Mouse (Mus musculus) embryonic fibroblast, embryonic 13.5 days (primary cell): ENCODE measurements around the gene Nrp1. TPM values are rescaled to one million over a fixed set of nuclear protein-coding genes. Genes with fewer than 3 reads are reported as not detected.

ENCODE experiments used
- H3K27ac ChIP-seq: 2 replicates; pipeline ENCODE4 v1.5.1; 2012; ENCODE audit warnings: low read length, control low read depth, inconsistent platforms; ENCODE audit not compliant: insufficient read depth
- H3K4me1 ChIP-seq: 2 replicates; pipeline ENCODE4 v1.6.1; 2011; ENCODE audit warnings: low read length; ENCODE audit not compliant: control insufficient read depth, insufficient read depth
- H3K4me3 ChIP-seq: 2 replicates; pipeline ENCODE4 v1.5.1; 2011; ENCODE audit warnings: mild to moderate bottlenecking, control low read depth, low read length; ENCODE audit not compliant: insufficient read depth
- CTCF ChIP-seq: IDR thresholded peaks from 2 replicates; pipeline ENCODE4 v1.5.1; 2011; ENCODE audit warnings: mild to moderate bottlenecking, control low read depth, low read length, moderate library complexity, borderline replicate concordance; ENCODE audit not compliant: insufficient read depth
- POLR2A ChIP-seq: IDR thresholded peaks from 2 replicates; pipeline ENCODE4 v1.6.1; 2011; ENCODE audit warnings: low read depth, mild to moderate bottlenecking, control low read depth, low read length, moderate library complexity
- polyA plus RNA-seq: library from polyadenylated mRNA; stranded (reverse); fragments of >200 nt; gene quantifications from 2 replicates; pipeline ENCODE4 v1.2.4, GENCODE M21; 2011; ENCODE audit warnings: low read depth; ENCODE audit not compliant: missing spikeins, insufficient read length

Nrp1 gene
- polyA plus RNA-seq, 1 experiment, result 121 TPM

GRCm38 (mm10) chr8:128437156-128437825, 78.9 kb downstream of the Nrp1 start:
- no peak for TF ChIP-seq POLR2A
- no peak for TF ChIP-seq CTCF
- no peak overlapping the region for H3K4me3 ChIP-seq
- H3K4me1 ChIP-seq, result no peaks in the 10 kb centered on the region
- no peak overlapping the region for H3K27ac ChIP-seq

- no peak for TF ChIP-seq POLR2A
- no peak for TF ChIP-seq CTCF
Observed at GRCm38 (mm10) chr8:128441407-128441806, 83.0 kb downstream of the Nrp1 start.

GRCm38 (mm10) chr8:128445596-128445995, 87.2 kb downstream of the Nrp1 start:
- TF ChIP-seq CTCF, result no peak
- TF ChIP-seq POLR2A, result no peak
- peak overlapping the region; percentile 69 for H3K27ac ChIP-seq

More at GRCm38 (mm10) chr8:128441407-128441806, 83.0 kb downstream of the Nrp1 start:
- no peak overlapping the region for H3K27ac ChIP-seq
- H3K4me3 ChIP-seq, result no peak overlapping the region
- peaks cover 10% of the 10 kb centered on the region for H3K4me1 ChIP-seq

DNA sequence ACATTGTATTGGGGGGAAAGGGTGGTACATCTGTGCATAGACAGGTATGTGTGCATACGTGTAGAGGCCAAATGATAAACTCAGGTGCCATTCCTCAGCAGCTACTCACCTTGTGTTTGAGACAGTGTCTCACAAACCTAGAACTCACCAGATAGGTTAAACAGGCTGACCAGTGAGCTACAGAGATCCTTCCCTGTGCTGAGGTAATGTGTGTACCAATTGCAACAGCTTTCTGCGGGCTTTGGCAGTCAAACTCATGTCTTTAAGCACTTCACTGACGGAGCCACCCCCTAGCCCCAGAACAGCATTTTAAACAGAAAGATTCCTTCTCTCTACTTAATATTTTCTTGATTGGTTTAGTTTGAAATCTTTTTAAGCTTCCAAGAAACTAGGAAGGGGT, 88.2 kb downstream of the Nrp1 start:
- Histone ChIP-seq H3K27ac (0 out of 2 replicates have a peak overlapping the region, but pooled peaks have one; percentile 69), H3K4me1 (peaks cover 18% of the 10 kb centered on the region), H3K4me3 (no peak overlapping the region)
- no peak for TF ChIP-seq CTCF

More at GRCm38 (mm10) chr8:128445596-128445995, 87.2 kb downstream of the Nrp1 start:
- peaks cover 15% of the 10 kb centered on the region for H3K4me1 ChIP-seq
- H3K4me3 ChIP-seq, result no peak overlapping the region

- Histone ChIP-seq H3K4me3 (no peak overlapping the region), H3K27ac (no peak overlapping the region), H3K4me1 (peaks cover 18% of the 10 kb centered on the region)
- TF ChIP-seq CTCF, result no peak
- TF ChIP-seq POLR2A, result no peak
Observed at GRCm38 (mm10) chr8:128447320-128447719, 88.9 kb downstream of the Nrp1 start.

- H3K4me1 ChIP-seq, result peaks cover 14% of the 10 kb centered on the region
- peak overlapping the region; percentile 16 for H3K27ac ChIP-seq
- TF ChIP-seq POLR2A (no peak), CTCF (no peak)
- no peak overlapping the region for H3K4me3 ChIP-seq
Observed at GRCm38 (mm10) chr8:128450390-128451032, 92.1 kb downstream of the Nrp1 start.

DNA sequence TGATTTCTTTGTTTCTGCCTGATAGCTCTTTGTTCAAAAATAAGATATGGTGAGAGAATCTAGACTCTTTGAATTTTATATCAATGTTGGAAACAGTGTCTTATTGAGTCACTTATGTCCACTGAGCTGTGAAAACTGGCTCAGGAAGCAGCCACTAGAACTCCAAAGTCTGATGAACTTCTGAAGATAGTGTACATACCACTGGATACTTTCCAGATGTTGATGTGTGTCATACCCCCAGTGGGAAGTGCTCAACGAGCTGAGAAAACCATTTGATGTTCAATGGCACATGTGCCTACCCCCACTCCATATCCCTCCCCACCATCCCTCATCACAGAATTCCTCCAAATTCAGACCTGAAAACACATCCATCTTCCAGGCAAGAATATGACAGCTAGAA, 92.7 kb downstream of the Nrp1 start:
- H3K27ac ChIP-seq, result peak overlapping the region; percentile 16; the same call in 1 of the 2 replicates
- H3K4me1 ChIP-seq, result peaks cover 10% of the 10 kb centered on the region
- H3K4me3 ChIP-seq, result no peak overlapping the region
- TF ChIP-seq POLR2A (no peak), CTCF (no peak)

DNA sequence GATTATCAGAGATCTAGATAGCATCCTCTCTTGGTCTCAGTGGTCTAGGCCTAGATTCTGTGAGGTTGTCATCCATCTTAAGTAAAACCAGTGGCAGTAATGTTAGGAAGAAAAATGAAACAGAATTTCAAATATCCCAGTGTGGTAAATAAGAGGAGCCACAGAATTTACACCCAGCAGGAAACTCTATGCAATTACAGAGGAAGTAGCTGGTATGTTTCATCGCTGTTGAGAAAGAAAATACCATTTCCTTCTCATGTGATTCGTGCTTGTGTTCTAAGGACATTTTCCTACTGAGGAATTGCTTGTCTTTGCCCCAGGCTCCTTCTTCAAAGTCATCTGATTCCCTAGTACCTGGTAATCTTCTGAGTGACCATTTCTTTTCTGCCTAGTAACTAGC, 95.1 kb downstream of the Nrp1 start:
- no peak overlapping the region for H3K4me3 ChIP-seq
- H3K4me1 ChIP-seq, result peaks cover 6% of the 10 kb centered on the region; the same call in 1 of the 2 replicates
- H3K27ac ChIP-seq, result no peak overlapping the region
- TF ChIP-seq CTCF (no peak), POLR2A (no peak)

- no peak overlapping the region for H3K27ac ChIP-seq
Observed at GRCm38 (mm10) chr8:128454026-128454425, 95.6 kb downstream of the Nrp1 start.

DNA sequence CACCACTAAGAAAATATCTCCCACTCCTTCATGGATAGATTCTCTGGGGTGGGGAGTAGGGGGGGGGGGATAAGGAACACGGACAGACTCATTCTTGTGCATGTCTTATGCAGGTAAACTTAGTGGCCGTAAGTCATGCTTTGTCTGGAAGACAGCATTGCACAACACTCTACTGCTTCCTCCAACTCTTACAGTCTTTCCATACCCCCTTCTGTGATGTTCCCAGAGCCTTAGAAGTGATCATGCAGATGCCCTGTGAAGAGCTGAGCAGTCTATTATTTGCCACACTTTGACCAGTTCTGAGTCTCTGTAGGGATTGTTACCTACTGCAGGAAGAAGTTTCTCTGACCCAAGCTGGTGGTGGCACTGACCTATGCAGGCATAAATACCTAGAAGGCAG, 98.9 kb downstream of the Nrp1 start:
- TF ChIP-seq CTCF (no peak), POLR2A (no peak)
- Histone ChIP-seq H3K4me3 (no peak overlapping the region), H3K27ac (no peak overlapping the region), H3K4me1 (no peaks in the 10 kb centered on the region; the same call in 1 of the 2 replicates)

More at GRCm38 (mm10) chr8:128454026-128454425, 95.6 kb downstream of the Nrp1 start:
- Histone ChIP-seq H3K4me3 (no peak overlapping the region), H3K4me1 (peaks cover 6% of the 10 kb centered on the region; the same call in 1 of the 2 replicates)
- TF ChIP-seq CTCF, result no peak
- no peak for TF ChIP-seq POLR2A
